Mouse (Mus musculus): ENCODE measurements around the gene Actl10. TPM values are rescaled to one million over a fixed set of nuclear protein-coding genes. Genes with fewer than 3 reads are reported as not detected.

The Actl10 gene
- polyA plus RNA-seq, 1 experiment: not detected

- TF ChIP-seq POLR2A (IDR thresholded peaks at IDR 0.05; ENCODE audit: insufficient read depth, low read depth, low read length) (no peak), CTCF (IDR thresholded peaks at IDR 0.05; ENCODE audit: insufficient read depth, low read depth, low read length) (no peak)
- 79% methylated on average over 3 of the region's 3 CpGs for WGBS
- Histone ChIP-seq H3K4me3 (ENCODE audit: insufficient read depth, low read depth, low read length) (no peak overlapping the region), H3K4me1 (ENCODE audit: control insufficient read depth, insufficient read depth, low read length) (peaks cover 6% of the 10 kb centered on the region; the same call in 1 of the 2 replicates), H3K27ac (ENCODE audit: insufficient read depth, low read depth, low read length) (no peak overlapping the region)
Observed at GRCm38 (mm10) chr2:154601324-154601723, 49.7 kb downstream of the Actl10 start.

Other genes with a start within 250 kb of the Actl10 start
- gene Bpifb9b, start 244.5 kb upstream of the Actl10 start, polyA plus RNA-seq (2012; ENCODE audit: insufficient read depth, insufficient read length, low replicate concordance, missing spikeins): not detected in 2 replicates
- not detected in 2 replicates for gene Cdk5rap1, start 178.8 kb upstream of the Actl10 start, polyA plus RNA-seq (2012; ENCODE audit: insufficient read depth, insufficient read length, low replicate concordance, missing spikeins)
- gene Snta1, start 143.7 kb upstream of the Actl10 start, polyA plus RNA-seq (2012; ENCODE audit: insufficient read depth, insufficient read length, low replicate concordance, missing spikeins): not detected in 2 replicates
- not detected in 2 replicates for gene Cbfa2t2, start 115.3 kb upstream of the Actl10 start, polyA plus RNA-seq (2012; ENCODE audit: insufficient read depth, insufficient read length, low replicate concordance, missing spikeins)
- gene 1700003F12Rik, start 4.7 kb upstream of the Actl10 start, polyA plus RNA-seq (2012; ENCODE audit: insufficient read depth, insufficient read length, low replicate concordance, missing spikeins): not detected in 2 replicates
- gene Necab3, start 7.1 kb downstream of the Actl10 start, polyA plus RNA-seq (2012; ENCODE audit: insufficient read depth, insufficient read length, low replicate concordance, missing spikeins): not detected in 2 replicates
- gene E2f1, start 18.1 kb downstream of the Actl10 start, polyA plus RNA-seq (2012; ENCODE audit: insufficient read depth, insufficient read length, low replicate concordance, missing spikeins): not detected in 2 replicates
- gene Pxmp4, start 51.9 kb downstream of the Actl10 start, polyA plus RNA-seq (2012; ENCODE audit: insufficient read depth, insufficient read length, low replicate concordance, missing spikeins): not detected in 2 replicates
- not detected in 2 replicates for gene Zfp341, start 61.5 kb downstream of the Actl10 start, polyA plus RNA-seq (2012; ENCODE audit: insufficient read depth, insufficient read length, low replicate concordance, missing spikeins)
- not detected in 2 replicates for gene 4930519P11Rik, start 61.7 kb downstream of the Actl10 start, polyA plus RNA-seq (2012; ENCODE audit: insufficient read depth, insufficient read length, low replicate concordance, missing spikeins)
- 288 TPM in 1 of 2 replicates, not detected in the other for gene Chmp4b, start 99.9 kb downstream of the Actl10 start, polyA plus RNA-seq (2012; ENCODE audit: insufficient read depth, insufficient read length, low replicate concordance, missing spikeins)
- not detected in 2 replicates for gene Gm14214, start 218.3 kb downstream of the Actl10 start, polyA plus RNA-seq (2012; ENCODE audit: insufficient read depth, insufficient read length, low replicate concordance, missing spikeins)
- gene Raly, start 239.3 kb downstream of the Actl10 start, polyA plus RNA-seq (2012; ENCODE audit: insufficient read depth, insufficient read length, low replicate concordance, missing spikeins): not detected in 2 replicates
- gene a, start 239.6 kb downstream of the Actl10 start, polyA plus RNA-seq (2012; ENCODE audit: insufficient read depth, insufficient read length, low replicate concordance, missing spikeins): not detected in 2 replicates

Data from olfactory bulb, adult 2 months (tissue).